Mouse (Mus musculus): ENCODE data around the gene Mafk.
A peak's percentile ranks its signal among the peaks of the same experiment; 100 is the strongest.

The Mafk gene

DNA sequence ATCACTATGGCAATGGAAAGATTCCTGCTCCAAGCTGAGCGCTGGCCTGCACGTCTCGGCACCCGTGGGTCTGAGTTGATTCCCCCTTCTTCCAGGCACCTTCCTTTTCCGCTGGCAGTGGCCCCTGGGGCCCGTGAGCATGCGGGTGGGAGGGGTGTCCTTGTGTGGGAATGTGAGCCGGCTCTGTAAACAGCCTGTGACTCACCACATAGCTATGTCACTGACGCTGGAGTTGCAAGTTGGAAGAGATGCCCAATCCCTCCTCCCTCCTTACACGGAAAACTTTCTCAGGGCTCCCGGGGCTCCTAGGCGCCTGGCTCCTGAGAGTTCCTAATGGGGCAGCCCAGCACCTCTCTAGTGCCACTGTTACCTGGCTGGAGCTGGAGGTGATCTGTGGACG lies 5.6 kb downstream of the Mafk start:
- peak; percentile 97 for DNase-seq (ENCODE audit: low spot score)

DNA sequence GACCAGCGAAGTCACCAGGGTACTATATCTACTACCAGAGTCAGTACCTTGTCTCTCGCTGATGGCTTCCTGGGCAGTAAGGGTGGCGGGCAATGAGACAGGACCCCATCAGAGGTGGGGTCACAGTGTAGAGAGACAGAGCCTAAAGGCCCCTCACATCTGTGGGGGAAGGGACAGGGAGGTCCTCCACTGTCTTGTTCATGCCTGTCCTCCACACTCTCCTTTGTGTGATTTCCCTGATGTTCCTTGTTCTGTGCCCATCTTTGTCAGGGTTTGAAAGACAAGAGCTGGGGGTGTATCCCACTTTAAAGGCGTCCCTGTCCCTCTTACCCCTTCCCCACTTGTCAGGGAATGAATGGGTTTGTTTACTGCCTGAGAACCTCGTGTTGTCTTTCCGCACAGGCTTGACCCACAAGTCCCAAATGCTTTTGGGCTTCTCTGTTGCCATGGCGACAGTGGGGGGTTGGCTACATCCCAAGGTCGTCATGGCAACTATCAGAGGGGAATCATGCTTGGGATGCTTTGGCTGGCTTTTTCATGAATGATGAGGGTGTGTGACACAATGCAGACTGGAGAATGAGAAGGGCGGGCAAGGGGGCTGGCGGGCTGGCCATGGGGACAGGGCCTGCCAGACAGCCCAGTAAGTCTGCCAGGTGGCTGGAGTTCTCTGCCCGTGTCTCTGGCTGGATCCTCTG lies 6.3 kb downstream of the Mafk start:
- DNase-seq (ENCODE audit: low spot score): peak; percentile 89

DNA sequence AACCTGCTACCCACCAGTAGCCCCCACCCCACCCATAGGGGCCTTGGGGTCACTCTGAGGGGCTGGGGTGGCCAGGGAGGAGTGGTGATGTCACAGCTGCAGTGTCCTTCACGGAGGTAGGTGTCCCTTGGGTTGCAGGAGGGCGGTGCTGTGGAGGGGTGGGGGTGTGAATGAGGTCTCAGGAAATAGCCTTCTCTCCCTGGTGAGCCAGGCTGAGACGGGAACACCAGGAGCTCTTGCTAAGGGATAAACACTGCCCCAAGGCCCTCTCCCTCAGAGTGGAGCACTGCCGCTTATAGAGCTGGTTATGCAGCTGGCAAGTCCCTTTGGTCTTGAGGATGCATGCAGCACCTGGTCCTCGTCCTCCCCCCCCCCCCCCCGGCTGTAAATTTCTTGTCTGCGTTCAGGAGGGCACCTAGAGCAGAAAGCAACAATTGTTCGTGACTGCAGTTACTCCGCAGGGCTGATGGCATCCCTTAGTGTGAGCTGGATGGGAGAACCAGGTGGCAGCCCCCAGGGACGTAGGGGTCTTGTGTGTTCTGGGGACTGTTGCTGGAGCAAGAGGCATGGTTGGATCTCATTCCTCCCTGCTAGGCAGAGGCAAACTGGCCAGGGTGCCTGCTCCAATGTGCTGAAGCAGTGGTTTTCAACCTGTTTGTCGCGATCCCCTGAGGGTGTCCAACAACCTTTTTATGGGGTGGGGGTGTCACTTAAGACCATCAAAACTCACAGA lies 7.0 kb downstream of the Mafk start:
- DNase-seq (ENCODE audit: low spot score): no peak

DNA sequence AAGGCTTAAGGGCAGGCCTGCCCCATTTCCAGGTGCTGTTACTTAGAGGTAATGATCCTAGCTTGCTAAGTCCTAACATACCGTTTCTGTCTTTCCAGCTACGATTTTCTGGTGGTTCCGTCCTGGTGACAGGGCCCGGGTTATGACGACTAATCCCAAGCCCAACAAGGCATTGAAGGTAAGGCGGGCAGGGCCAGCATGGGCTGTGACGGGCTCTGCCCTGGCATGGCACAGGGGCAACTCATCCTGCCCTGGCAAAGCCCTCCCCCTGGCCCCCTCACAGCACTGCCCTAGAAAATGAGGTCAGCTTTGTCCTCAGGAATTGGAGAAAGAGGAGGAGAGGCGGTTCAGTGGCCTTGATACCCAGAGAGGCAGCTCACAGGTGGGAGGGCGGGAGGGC lies 7.7 kb downstream of the Mafk start:
- no peak for DNase-seq (ENCODE audit: low spot score)

DNA sequence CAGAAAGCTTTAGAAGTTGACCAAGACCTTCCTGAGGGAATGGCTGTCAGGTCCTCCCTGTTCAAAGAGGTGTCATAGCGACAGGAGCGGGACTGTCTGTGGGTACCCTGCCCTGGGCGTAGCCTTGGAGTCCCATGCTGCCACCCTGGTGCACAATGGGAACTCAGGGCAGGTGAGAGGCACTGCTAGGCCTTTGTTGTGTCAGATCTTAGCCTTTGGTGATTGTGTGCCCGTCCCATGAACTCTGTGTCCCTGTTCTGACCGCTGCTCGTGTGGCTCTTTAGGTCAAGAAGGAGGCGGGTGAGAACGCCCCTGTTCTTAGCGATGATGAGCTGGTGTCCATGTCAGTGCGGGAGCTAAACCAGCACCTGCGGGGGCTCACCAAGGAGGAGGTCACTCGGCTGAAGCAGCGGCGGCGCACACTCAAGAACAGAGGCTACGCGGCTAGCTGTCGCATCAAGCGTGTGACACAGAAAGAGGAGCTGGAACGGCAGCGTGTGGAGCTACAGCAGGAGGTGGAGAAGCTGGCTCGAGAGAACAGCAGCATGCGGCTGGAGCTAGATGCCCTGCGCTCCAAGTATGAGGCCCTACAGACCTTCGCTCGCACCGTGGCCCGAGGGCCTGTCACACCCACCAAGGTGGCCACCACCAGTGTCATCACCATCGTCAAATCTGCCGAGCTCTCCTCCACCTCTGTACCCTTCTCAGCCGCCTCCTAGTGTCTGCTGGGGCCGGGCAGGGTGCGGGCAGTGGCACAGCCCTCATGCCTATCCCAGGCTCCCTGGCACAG lies 8.7 kb downstream of the Mafk start:
- DNase-seq (ENCODE audit: low spot score): no peak

DNA sequence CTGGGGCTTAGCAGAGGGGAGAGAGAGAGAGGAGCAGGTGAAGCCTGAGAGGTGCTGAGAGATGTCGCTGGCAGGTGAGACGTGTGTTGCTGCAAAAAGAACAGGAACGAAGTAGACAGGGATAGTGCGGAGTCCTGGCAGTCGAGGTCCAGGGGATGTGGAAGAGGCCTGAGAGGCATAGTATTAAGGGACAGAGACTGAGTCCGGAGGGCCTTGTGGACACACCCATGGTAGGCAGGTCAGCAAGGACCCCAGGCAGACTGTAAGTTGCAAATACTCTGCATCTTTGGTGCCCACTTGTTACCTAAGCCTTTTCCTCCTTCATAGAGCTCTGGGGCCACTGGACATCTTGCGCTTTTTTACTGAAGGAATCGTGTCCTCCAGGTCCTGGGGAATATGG lies 9.9 kb downstream of the Mafk start:
- no peak for DNase-seq (ENCODE audit: low spot score)

DNA sequence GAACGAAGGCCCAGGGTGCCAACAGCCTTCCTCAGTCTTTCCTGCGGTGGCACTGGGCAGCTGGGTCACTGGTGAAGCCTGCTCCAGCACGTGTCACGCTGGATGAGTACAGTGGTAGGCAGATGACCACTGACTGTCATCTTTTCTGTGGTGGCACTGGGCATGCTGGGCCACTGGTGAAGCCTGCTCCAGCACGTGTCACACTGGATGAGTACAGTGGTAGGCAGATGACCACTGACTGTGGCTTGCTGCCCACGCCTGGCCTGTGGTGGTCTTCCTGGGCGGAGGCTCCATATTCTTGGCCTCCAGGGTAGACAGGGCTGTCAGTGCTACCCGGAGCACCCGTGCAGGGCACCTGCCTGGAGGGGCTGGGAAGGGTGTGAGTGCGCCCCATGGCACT lies 10.6 kb downstream of the Mafk start:
- no peak for DNase-seq (ENCODE audit: low spot score)

DNA sequence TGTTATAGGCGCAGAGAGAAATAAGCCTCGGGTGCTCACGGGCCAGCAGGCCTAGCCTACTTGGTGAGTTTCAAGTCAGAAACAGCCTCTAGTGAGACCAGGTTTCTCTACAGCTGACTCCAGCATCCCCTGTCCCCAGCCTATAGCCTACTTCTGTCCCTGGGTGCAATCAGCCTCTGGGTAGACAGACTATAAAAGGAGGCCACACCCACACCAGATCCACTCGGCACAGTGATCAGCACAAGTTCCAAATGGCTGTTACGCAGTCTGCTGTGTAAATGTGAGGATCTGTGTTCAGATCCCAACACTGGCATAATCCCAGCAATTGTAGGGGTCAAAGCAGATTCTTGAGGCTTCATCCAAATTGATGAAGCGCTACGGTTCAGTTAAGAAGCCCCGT lies 11.9 kb downstream of the Mafk start:
- DNase-seq (ENCODE audit: low spot score): no peak

DNA sequence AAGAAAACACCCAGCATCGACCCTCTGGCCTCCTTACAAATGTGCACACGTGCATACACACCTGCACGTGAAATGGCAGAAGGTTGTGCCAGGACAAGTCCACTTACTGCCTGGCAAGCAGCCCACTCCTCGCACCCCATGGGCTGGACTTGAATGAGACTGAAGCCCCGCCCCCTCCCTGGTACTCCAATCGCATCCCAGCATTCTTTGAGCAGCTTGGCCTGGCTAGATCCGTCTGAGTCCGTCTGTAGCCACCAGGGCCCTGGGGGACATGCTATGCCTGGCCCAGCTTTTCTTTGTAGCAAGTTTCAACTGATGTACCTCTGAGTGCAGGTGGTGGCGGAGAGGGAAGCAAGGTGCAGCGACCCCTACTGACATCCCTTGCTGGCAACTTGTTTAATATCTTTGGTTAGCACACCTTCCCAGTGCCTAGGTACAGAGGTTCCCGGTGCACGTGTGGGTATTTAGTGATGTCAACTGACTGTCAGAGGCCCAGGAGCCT lies 12.3 kb downstream of the Mafk start:
- DNase-seq (ENCODE audit: low spot score): peak; percentile 82

DNA sequence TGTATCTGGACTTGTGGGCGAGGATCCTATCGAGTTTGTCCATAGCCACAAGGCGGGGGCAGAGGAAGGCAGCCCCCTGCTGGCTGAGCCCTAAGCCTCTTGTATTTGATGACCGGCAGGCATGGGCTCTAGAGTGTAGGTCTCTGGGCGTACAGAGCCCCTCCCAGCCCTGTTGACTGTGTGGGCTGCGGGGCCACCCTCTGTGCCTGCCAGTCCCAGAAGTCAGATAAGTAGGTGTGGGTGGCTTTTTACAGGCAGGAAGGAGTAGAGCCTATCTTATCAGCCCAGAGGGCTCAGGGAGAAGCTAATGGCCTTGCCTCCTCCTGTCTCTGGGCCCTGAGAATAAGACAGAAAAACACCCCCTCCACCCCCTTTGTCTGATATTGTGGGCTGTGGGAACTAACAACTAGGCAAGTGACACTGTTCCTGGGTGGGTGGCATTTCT lies 12.8 kb downstream of the Mafk start:
- no peak for DNase-seq (ENCODE audit: low spot score)

DNA sequence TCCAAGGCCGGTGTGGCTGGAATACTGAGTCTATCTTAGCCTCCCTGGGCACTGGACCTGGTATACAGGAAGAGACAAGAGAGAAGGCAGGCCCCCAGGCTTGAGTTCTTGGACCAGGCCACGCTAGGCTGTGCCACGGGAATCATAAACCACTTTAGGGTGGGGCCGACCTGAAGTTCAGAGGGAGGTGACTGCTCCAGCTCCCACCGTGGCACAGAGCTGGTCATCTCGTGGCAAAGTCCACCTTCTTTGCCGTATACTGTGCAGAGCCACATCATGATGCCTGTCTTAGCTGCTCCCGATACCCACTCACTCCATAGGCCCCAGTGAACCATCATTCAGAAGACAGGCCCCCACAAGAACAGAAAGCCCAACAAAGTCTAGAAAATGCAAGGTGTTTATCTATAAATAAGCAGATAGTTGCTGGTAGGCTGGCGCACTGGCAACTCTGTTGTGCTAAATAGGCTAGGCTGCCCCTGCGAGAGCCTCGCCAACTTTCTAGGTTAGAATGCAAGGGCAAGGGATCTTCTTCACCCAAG lies 13.3 kb downstream of the Mafk start:
- no peak for DNase-seq (ENCODE audit: low spot score)

DNA sequence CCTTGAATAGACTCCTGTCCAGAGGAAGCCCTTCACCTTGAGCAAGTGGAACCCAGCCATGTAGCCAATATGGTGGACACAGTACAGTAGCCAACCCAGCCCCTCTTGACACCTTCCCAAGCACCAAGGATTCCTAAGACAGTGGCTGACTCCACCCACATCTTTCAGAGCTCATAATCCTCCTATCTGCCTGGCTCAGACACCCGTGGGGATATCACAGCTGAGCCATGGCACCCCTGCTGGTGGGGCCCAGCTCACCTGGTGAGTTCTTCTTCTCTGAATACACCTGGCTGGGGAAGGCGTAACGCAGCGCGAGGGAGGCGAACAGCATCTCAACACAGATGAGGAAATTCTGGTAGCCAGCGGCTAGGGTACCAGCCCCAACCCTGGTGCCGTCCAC lies 14.6 kb downstream of the Mafk start:
- DNase-seq (ENCODE audit: low spot score): no peak

DNA sequence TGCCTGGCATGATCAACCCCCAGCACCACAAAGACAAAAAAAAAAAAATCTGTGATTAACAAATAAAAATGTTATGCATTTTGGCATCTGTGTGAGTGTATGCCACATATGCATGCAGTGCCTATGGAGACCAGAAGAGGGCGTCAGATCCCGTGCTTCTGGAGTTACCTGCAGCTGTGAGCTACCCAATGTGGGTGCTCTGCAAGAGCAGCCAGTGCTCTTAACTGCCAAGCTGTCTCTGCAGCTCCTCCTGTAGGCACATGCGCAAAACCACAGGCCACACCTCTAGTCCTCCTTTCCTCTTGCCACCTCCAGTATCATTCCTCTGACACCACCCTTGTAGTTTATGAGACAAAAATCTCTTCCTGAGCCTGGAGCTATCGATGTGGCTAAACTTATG lies 18.1 kb downstream of the Mafk start:
- no peak for DNase-seq (ENCODE audit: low spot score)

DNA sequence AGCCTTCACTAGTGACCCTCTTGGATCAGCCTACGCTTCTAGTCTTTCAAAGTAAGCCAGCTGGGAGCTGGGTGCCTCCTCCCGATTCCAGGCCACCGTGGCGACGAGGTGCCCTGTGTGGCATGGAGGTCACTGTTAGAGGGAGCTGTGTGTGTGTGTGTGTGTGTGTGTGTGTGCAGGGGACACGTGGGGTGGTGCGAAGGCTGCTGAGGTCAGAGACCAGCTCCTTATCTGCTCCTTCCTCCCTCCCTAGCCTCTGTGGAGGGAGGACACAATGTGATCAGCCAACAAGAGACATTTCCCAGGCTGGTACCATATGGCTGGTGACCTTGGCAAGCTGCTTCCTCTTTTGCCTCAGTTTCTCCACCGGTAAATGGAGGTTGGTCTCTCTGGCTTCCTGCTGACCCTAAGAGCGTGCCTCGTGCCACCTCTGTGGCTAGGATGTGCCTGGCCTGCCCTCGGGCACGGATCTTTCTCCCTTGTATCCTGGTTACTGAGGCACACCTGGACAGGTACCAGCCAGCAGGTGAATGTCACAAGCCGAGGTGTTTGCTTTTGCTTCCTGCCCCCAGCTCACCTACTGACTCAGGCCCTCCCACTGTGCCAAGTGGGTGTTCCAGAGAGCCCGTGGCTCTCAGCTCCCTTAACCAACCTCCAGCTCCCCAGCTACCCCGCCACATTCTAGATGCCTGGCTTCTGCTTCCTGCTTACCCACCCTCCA lies 20.5 kb downstream of the Mafk start:
- DNase-seq (ENCODE audit: low spot score): peak; percentile 61

DNA sequence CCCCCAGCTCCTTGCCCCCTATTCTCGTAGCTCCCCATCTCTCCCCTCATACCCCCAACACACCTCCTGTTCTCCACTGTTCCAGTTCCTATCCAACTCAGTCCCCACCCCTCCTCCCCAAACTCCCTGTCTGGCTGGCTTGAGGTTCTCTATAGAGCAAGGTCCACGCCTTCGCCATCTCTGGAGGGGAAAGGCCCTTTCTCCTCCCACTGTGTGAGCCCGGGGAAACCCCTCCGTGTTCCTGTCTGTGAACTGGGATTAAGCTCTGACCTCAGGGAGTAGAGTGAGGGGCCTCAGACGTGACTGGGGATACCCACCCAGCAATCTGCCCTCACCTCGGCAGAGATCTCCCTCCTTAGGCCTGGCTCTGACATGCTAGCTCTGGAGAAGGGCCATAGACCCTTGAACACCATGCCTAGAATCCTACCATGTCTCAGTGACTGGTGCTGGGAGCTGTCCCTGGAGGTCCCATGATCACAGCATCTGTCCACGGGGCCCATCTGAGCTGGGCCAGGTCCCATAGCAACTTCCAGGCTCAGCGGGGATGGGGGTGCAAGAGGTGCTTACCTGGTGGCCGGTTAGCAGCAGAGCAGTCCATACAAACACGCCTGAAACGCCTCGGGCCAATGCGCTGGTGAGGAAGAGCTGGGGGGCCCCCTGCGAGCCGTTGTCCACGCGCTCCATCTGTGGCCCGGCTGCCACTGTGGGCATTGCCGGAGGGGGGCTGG lies 21.2 kb downstream of the Mafk start:
- DNase-seq (ENCODE audit: low spot score): no peak

DNA sequence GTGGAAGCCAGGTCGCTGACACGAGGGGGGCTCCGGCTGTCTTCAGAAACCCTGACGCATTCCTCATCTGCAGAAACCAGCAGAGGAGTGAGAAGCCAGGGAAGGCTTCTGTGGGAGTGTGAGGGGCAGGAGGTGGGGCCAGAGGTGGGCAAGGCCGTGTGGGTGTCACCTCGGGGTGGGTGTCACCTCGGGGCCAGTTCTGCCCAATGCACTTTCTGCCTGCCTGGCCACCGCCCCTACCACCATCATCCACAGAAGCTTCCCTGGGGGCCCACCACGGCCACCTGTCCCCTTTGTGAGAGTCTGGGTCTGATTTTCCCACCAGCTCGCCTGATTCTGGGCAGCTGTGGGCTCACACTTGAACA lies 21.8 kb downstream of the Mafk start:
- no peak for DNase-seq (ENCODE audit: low spot score)

DNA sequence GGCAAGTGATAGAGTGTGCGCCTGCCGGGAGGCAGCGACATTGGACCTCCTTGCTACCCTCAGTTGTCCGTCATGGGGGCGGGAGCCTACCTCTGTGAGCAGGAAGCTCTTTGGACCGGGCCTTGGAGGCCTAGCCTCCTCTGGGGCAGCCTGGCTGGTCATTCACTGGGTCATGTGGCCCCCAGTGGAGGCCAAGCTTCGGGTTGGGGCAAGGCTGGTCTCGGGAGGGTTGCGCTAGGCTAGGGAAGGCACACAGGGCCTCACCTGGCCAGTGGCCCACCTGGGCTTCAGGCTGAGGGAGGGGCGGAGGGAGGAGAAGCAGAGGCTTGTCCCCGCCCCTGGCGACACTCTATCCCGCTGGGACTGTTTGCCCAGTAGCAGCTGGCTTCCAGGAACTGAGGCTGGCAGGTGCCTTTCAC lies 22.7 kb downstream of the Mafk start:
- peak; percentile 84 for DNase-seq (ENCODE audit: low spot score)

DNA sequence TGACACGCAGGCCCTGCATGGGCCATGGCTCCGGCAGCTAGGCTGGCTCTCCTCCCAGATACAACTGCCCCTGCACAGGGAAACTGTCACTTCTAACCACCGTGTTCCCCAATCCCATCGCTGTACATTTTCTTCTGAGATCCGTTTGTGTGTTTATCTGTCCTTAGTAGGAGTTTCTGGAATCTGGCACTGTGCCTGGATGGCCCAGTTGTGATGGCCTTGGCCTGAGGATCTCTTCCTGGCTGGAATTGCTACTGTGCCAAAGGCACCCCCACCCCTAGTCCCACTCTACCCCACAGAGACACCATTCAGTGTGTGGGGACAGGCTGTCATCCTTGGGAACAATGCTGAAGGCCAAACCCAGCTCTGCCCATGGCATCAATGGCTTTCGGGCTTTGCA lies 24.7 kb downstream of the Mafk start:
- no peak for DNase-seq (ENCODE audit: low spot score)

DNA sequence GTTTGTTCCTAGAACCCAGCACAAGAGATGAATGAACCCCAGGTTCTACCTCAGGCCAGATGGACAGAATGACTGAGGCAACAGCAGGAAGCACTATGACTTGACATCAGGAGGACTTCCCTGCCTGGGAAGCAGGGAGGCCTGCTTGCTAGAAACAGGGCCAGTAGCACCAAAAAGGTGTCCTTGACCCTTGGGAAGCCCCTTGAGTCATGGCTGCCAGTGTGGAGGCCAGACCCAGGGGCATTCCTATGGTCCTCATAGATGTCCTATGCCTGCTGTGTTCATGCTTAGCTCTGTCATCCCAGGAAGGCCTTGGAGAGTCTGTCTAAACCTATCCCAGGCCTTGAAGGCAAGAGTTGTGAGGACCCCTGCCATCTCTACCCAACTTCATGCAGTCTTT lies 25.1 kb downstream of the Mafk start:
- no peak for DNase-seq (ENCODE audit: low spot score)

DNA sequence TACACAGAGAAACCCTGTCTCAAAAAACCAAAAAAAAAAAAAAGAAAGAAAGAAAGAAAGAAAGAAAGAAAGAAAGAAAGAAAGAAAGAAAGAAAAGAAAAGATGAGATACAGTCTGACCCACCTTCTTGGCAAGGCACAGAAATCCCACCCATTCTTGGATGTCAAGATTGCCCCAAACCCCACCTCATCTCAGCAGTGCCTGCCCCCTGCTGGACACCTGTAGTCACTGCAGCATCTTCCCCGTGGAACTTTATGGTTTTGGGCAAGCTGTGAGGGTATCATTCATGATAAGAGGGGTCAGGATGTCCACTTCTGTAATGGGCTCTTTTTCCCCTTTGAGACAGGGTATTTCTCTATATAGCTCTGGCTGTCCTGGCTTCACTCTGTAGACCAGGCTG lies 26.0 kb downstream of the Mafk start:
- no peak for DNase-seq (ENCODE audit: low spot score)

DNA sequence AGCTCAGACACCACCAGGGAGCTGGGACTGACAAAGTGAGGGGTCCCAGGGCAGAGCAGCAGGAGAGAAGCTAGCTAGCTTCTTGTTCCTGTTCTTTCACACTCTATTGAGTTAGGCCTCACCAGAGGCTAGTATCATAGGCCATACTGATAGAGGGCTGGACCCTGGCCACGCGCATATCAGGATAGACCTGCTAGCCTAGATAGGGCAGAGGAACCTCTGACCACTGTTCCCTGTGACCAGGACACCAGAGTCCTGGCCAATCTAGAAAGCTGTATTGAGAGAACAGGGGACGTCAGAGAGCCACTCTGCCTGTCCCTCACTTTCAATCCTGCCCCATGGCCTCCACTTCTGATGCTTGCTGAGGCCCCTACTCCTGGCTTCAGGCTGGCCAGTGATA lies 26.7 kb downstream of the Mafk start:
- DNase-seq (ENCODE audit: low spot score): no peak
